Mouse (Mus musculus) left cerebral cortex, postnatal 10 days (tissue): Measurements from ENCODE around the gene Urgcp. TPM values are rescaled to one million over a fixed set of nuclear protein-coding genes. Genes with fewer than 3 reads are reported as not detected.

ENCODE experiments used
- total RNA-seq, 2 experiments: library from RNA; stranded (reverse); gene quantifications; 2 replicates each; pipeline ENCODE4 v1.2.3; 2021

Urgcp gene
- total RNA-seq, 2 experiments from 2014 or later: 49.2 to 55.0 TPM

Other genes with a start within 250 kb of the Urgcp start
- gene Xbp1, start 241.7 kb downstream of the Urgcp start, total RNA-seq: 10 to 100 TPM; 68.5 to 76.6 TPM
- gene Ccdc117, start 220.2 kb downstream of the Urgcp start, total RNA-seq: 10 to 100 TPM in 1 of 2 experiments, 1 to 10 TPM in 1; 9.1 to 10.3 TPM
- gene Ankrd36, start 192.7 kb downstream of the Urgcp start, total RNA-seq: not detected
- gene Mrps24, start 46.7 kb downstream of the Urgcp start, total RNA-seq: 100 to 1,000 TPM in 1 of 2 experiments, 10 to 100 TPM in 1; 95.4 to 101 TPM
- gene Dbnl, start 26.1 kb upstream of the Urgcp start, total RNA-seq: 10 to 100 TPM; 86.9 to 89.1 TPM
- gene Pgam2, start 41.4 kb upstream of the Urgcp start, total RNA-seq: 1 to 10 TPM; 6.3 to 7.7 TPM
- 1 to 10 TPM; 8.5 to 8.7 TPM for gene Polm, start 75.6 kb upstream of the Urgcp start, total RNA-seq
- 10 to 100 TPM; 14.8 to 16.0 TPM for gene Aebp1, start 99.6 kb upstream of the Urgcp start, total RNA-seq
- gene Pold2, start 115.9 kb upstream of the Urgcp start, total RNA-seq: 10 to 100 TPM; 21.1 to 22.0 TPM
- not detected for gene Myl7, start 136.4 kb upstream of the Urgcp start, total RNA-seq
- 1 to 10 TPM; 1.1 to 1.4 TPM for gene Gck, start 187.7 kb upstream of the Urgcp start, total RNA-seq
- gene Ykt6, start 193.3 kb upstream of the Urgcp start, total RNA-seq: 100 to 1,000 TPM; 130 to 133 TPM